Mouse (Mus musculus) kidney, embryonic 16.5 days (tissue): ENCODE measurements at regions not wholly inside any gene's neighbourhood (a gene's known extent, or its start where the extent isn't known, plus 50 kb on each side); places are given as distances from the start of the nearest gene placed in this dataset.

ENCODE experiments used
- ATAC-seq: fragments of 200-750 bp; cut with Nextera tagmentation; 2 replicates; pipeline ENCODE4 v1.8.0; 2017; ENCODE audit warnings: moderate TSS enrichment; ENCODE audit not compliant: low FRiP score, low TSS enrichment
- H3K27ac ChIP-seq: fragments of 300-500 bp; sonication (generic); 2 replicates; pipeline ENCODE4 v1.5.1; 2014; ENCODE audit warnings: low read length
- H3K27me3 ChIP-seq: fragments of 300-500 bp; sonication (generic); 2 replicates; pipeline ENCODE4 v1.6.1; 2014; ENCODE audit warnings: low read length, control low read depth, mixed read lengths; ENCODE audit not compliant: insufficient read depth
- H3K36me3 ChIP-seq: fragments of 300-500 bp; sonication (generic); 2 replicates; pipeline ENCODE4 v1.6.1; 2014; ENCODE audit warnings: low read length, control low read depth, mixed read lengths; ENCODE audit not compliant: insufficient read depth
- H3K4me1 ChIP-seq: fragments of 300-500 bp; sonication (generic); 2 replicates; pipeline ENCODE4 v1.6.1; 2014; ENCODE audit warnings: low read length, control low read depth, mixed read lengths; ENCODE audit not compliant: insufficient read depth
- H3K4me2 ChIP-seq: fragments of 300-500 bp; sonication (generic); replicated peaks from 2 replicates; pipeline ENCODE4 v1.6.1; 2014; ENCODE audit warnings: low read depth, low read length
- H3K4me3 ChIP-seq: fragments of 300-500 bp; sonication (generic); 2 replicates; pipeline ENCODE4 v1.5.1; 2014; ENCODE audit warnings: mild to moderate bottlenecking, low read length
- H3K9ac ChIP-seq: fragments of 300-500 bp; sonication (generic); replicated peaks from 2 replicates; pipeline ENCODE4 v1.6.1; 2014; ENCODE audit warnings: low read length
- H3K9me3 ChIP-seq: fragments of 300-500 bp; sonication (generic); 2 replicates; pipeline ENCODE4 v1.6.1; 2016; ENCODE audit warnings: low read length, control low read depth
- WGBS: fragments of 180-500 bp; shearing (Covaris S2); extraction: QIAGEN DNeasy Blood & Tissue Kit; methylation state at CpG from one replicate; pipeline ENCODE4 v1.1.7; 2014; 5-methylcytosine and 5-hydroxymethylcytosine counted together

DNA sequence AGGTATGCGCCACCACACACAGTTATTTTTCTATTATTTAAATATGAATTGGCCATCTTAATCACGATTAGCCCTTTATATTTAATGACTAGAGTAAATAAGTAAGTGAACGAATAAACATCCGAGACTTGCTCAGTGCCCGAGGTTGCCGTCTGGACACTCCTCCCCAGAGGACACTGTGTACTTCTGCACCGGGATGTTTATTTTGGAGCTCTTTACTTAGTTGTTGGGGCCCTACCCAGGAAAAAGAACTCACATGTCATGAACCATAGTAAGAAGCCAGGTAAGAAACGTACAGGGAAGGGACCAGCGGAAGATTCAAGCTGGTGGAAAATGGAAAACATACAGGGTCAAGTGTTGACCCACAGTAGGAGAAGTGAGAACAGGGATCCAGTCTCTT is 89.0 kb downstream of the Akr1d1 start:
- no peak overlapping the region for H3K27ac ChIP-seq
- H3K27me3 ChIP-seq, result no peaks in the 10 kb centered on the region
- no peaks in the 10 kb centered on the region for H3K36me3 ChIP-seq
- H3K4me1 ChIP-seq, result no peaks in the 10 kb centered on the region
- no peak for ATAC-seq
- 69% methylated on average over 9 of the region's 9 CpGs for WGBS
- no peak overlapping the region for H3K9ac ChIP-seq
- H3K4me2 ChIP-seq, result no peak overlapping the region
- no peak overlapping the region for H3K4me3 ChIP-seq
- no peaks in the 10 kb centered on the region for H3K9me3 ChIP-seq

DNA sequence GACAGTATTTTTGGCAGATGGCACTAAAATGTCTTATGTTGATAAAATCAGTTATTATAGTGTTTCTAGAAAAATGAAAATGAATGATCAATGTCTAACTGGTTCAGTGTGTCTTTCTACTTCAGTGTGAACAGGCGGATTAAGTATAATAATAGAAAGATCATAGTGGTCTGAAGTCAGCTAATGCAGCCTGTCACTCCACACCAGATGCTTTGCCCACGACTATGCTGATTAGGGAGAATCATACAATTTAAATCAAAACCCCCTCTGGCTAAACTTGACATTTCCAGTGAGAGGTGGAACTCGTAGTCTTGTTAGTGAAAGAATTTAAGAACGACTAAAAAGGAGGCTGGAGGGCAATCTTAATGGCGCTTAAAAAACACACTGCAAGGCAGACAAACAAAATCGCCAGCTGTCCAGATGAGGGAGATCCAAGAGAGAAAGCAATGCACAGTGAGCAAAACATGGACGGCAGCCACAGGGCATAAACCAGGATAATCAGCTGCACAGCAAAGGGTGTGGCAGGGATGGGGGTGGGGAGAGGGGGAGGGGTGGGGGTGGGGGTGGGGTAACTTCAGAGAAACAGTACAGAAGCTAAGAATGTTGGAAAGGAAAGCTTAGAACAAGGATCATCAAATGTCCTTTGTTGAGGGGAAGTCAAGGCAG is 91.5 kb downstream of the Akr1d1 start:
- Histone ChIP-seq H3K4me1 (no peaks in the 10 kb centered on the region), H3K36me3 (no peaks in the 10 kb centered on the region), H3K4me3 (no peak overlapping the region), H3K9me3 (no peaks in the 10 kb centered on the region), H3K9ac (no peak overlapping the region), H3K27ac (no peak overlapping the region), H3K4me2 (no peak overlapping the region), H3K27me3 (no peaks in the 10 kb centered on the region)
- ATAC-seq, result no peak
- WGBS, result 39% methylated on average over 7 of the region's 7 CpGs

GRCm38 (mm10) chr6:37622273-37622672 is 92.3 kb downstream of the Akr1d1 start:
- 94% methylated on average over 2 of the region's 2 CpGs for WGBS
- Histone ChIP-seq H3K27ac (no peak overlapping the region), H3K36me3 (no peaks in the 10 kb centered on the region), H3K9ac (no peak overlapping the region), H3K4me1 (no peaks in the 10 kb centered on the region), H3K4me2 (no peak overlapping the region), H3K27me3 (no peaks in the 10 kb centered on the region), H3K4me3 (no peak overlapping the region), H3K9me3 (no peaks in the 10 kb centered on the region)
- ATAC-seq, result no peak

GRCm38 (mm10) chr6:37627206-37627605 is 97.2 kb downstream of the Akr1d1 start:
- H3K9me3 ChIP-seq, result peaks cover 3% of the 10 kb centered on the region; the same call in 1 of the 2 replicates
- 71% methylated on average over 5 of the region's 5 CpGs for WGBS
- no peak for ATAC-seq
- no peak overlapping the region for H3K4me2 ChIP-seq
- H3K27me3 ChIP-seq, result no peaks in the 10 kb centered on the region
- no peaks in the 10 kb centered on the region for H3K36me3 ChIP-seq
- no peak overlapping the region for H3K27ac ChIP-seq
- no peak overlapping the region for H3K9ac ChIP-seq
- H3K4me3 ChIP-seq, result no peak overlapping the region
- H3K4me1 ChIP-seq, result no peaks in the 10 kb centered on the region

DNA sequence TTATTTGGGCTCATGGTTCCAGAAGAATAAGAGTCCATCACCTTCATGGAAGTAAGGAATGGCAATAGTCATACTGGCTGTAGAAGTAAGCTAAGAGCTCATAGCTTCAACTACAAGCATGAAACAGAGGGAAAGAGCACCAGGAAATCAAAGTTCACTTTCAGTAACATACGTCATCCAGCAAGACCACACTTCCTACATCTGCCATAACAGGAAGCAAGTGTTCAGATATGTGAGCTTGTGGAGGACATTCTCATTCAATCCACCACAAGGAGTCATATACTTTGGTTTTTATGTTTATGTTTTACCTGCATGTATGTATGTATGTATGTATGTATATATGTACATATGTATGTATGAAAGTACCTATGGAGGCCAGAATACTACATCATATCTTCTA is 104.0 kb downstream of the Akr1d1 start:
- Histone ChIP-seq H3K4me3 (no peak overlapping the region), H3K9me3 (peaks cover 3% of the 10 kb centered on the region; the same call in 1 of the 2 replicates), H3K4me1 (no peaks in the 10 kb centered on the region), H3K27ac (no peak overlapping the region), H3K36me3 (no peaks in the 10 kb centered on the region), H3K27me3 (no peaks in the 10 kb centered on the region), H3K9ac (no peak overlapping the region), H3K4me2 (no peak overlapping the region)
- 84% methylated on average over 1 of the region's 1 CpGs for WGBS
- no peak for ATAC-seq

GRCm38 (mm10) chr6:37642066-37642465 is 112.1 kb downstream of the Akr1d1 start:
- no peak for ATAC-seq
- Histone ChIP-seq H3K4me2 (no peak overlapping the region), H3K27me3 (no peaks in the 10 kb centered on the region), H3K9ac (no peak overlapping the region), H3K4me1 (peaks cover 11% of the 10 kb centered on the region), H3K27ac (no peak overlapping the region), H3K9me3 (no peaks in the 10 kb centered on the region), H3K4me3 (no peak overlapping the region), H3K36me3 (no peaks in the 10 kb centered on the region)
- WGBS, result 39% methylated on average over 4 of the region's 4 CpGs

- peaks cover 11% of the 10 kb centered on the region for H3K4me1 ChIP-seq
- H3K4me2 ChIP-seq, result no peak overlapping the region
- ATAC-seq, result peak; percentile 46; the same call in 1 of the 2 replicates
- no peak overlapping the region for H3K27ac ChIP-seq
- H3K27me3 ChIP-seq, result no peaks in the 10 kb centered on the region
- no peaks in the 10 kb centered on the region for H3K36me3 ChIP-seq
- H3K4me3 ChIP-seq, result no peak overlapping the region
- 49% methylated on average over 8 of the region's 8 CpGs for WGBS
- H3K9me3 ChIP-seq, result no peaks in the 10 kb centered on the region
- H3K9ac ChIP-seq, result no peak overlapping the region
Measured at GRCm38 (mm10) chr6:37642701-37643121, 112.7 kb downstream of the Akr1d1 start.

- ATAC-seq, result no peak
- no peak overlapping the region for H3K9ac ChIP-seq
- H3K27ac ChIP-seq, result no peak overlapping the region
- no peaks in the 10 kb centered on the region for H3K36me3 ChIP-seq
- H3K4me3 ChIP-seq, result no peak overlapping the region
- no peaks in the 10 kb centered on the region for H3K27me3 ChIP-seq
- H3K4me1 ChIP-seq, result peaks cover 11% of the 10 kb centered on the region
- no peaks in the 10 kb centered on the region for H3K9me3 ChIP-seq
- H3K4me2 ChIP-seq, result no peak overlapping the region
- 56% methylated on average over 4 of the region's 4 CpGs for WGBS
Measured at GRCm38 (mm10) chr6:37643176-37643575, 113.2 kb downstream of the Akr1d1 start.

DNA sequence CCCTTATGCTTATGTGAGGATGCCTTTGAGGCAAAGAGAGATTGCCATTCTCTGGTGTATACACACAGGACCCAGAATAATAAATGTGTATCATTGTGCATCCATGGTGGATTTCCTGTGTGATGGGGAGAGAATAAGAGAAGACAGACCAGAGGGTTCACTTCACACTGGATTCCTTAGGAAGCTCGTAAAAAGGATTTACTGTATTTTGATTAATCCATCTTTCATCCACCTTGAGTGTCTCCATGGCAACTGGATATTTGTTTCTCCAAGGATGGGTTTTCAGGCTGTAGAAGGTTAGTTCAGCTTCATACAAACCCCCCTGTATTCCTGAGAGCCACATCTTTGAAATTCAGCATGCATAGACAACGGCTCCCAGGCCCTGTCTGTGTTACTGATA is 113.7 kb downstream of the Akr1d1 start:
- no peaks in the 10 kb centered on the region for H3K36me3 ChIP-seq
- H3K27ac ChIP-seq, result no peak overlapping the region
- no peak overlapping the region for H3K9ac ChIP-seq
- 55% methylated on average over 2 of the region's 2 CpGs for WGBS
- H3K4me1 ChIP-seq, result peaks cover 11% of the 10 kb centered on the region
- H3K9me3 ChIP-seq, result no peaks in the 10 kb centered on the region
- ATAC-seq, result no peak
- no peak overlapping the region for H3K4me2 ChIP-seq
- H3K4me3 ChIP-seq, result no peak overlapping the region
- H3K27me3 ChIP-seq, result no peaks in the 10 kb centered on the region

GRCm38 (mm10) chr6:37645551-37645950 is 115.6 kb downstream of the Akr1d1 start:
- H3K36me3 ChIP-seq, result no peaks in the 10 kb centered on the region
- H3K4me3 ChIP-seq, result peak overlapping the region; percentile 24

More at GRCm38 (mm10) chr6:37645551-37645950, 115.6 kb downstream of the Akr1d1 start:
- peak overlapping the region; percentile 43 for H3K4me2 ChIP-seq
- H3K27me3 ChIP-seq, result no peaks in the 10 kb centered on the region
- 8% methylated on average over 14 of the region's 14 CpGs for WGBS
- peak overlapping the region; percentile 37; the same call in 1 of the 2 replicates for H3K27ac ChIP-seq
- no peak overlapping the region for H3K9ac ChIP-seq
- peak; percentile 82 for ATAC-seq
- peaks cover 11% of the 10 kb centered on the region for H3K4me1 ChIP-seq
- no peaks in the 10 kb centered on the region for H3K9me3 ChIP-seq
